8 mouse cellular contexts compared by ENCODE assay signal in genomic region chr4:123411006-123411731, GRCm38 (mm10).
DNase-seq lines count a peak whose midpoint lies in the region; ATAC-seq and TF ChIP-seq lines count a peak whose summit lies in the region.

No protein-coding gene starts in this region.

- no peaks in the 10 kb centered on the region for H3K27me3 ChIP-seq in hindbrain, embryonic 10.5 days (ENCODE audit: insufficient read depth, poor library complexity, severe bottlenecking)
- H3K27me3 ChIP-seq in midbrain, embryonic 13.5 days = no peaks in the 10 kb centered on the region

- intact Hi-C loops in gastrocnemius, postnatal 14 days (cut with DNase I; ENCODE audit: low total_unique reads) = no loop called here

- TF ChIP-seq CTCF in embryonic fibroblast, embryonic 13.5 days (IDR thresholded peaks at IDR 0.05; ENCODE audit: borderline replicate concordance, insufficient read depth, low read length) = no peak

- peaks cover 42% of the 10 kb centered on the region for H3K4me1 ChIP-seq in embryonic fibroblast, embryonic 13.5 days (ENCODE audit: control insufficient read depth, insufficient read depth, low read length)
- H3K4me1 ChIP-seq in hindbrain, embryonic 10.5 days (replicated peaks) = peaks cover 66% of the 10 kb centered on the region
- peaks cover 60% of the 10 kb centered on the region for H3K4me1 ChIP-seq in midbrain, embryonic 13.5 days (replicated peaks)

- peak; percentile 26 for ATAC-seq in activated CD4-positive, CD25-positive, alpha-beta regulatory T cell, adult 4 months
- no peak for ATAC-seq in midbrain, embryonic 13.5 days

- no peak; the same call in none of the 2 replicates for TF ChIP-seq POLR2A in embryonic fibroblast, embryonic 13.5 days (IDR thresholded peaks at IDR 0.05; ENCODE audit: low read depth, low read length)

- H3K36me3 ChIP-seq in hindbrain, embryonic 10.5 days = peaks cover 37% of the 10 kb centered on the region
- peaks cover 9% of the 10 kb centered on the region for H3K36me3 ChIP-seq in midbrain, embryonic 13.5 days

- WGBS in hindbrain, embryonic 10.5 days = 4% methylated on average over 36 of the region's 36 CpGs
- 3% methylated on average over 28 of the region's 36 CpGs for whole genome bisulfite sequencing in midbrain, embryonic 13.5 days

- DNase-seq in layer of hippocampus, adult 9-11 months = peak; percentile 14
- DNase-seq in layer of hippocampus, postnatal 10 days (ENCODE audit: low spot score in 2 of 2) = no peak
- DNase-seq in hindbrain, embryonic 10.5 days (ENCODE audit: low spot score) = no peak
- peak; percentile 51 for DNase-seq in liver
- no peak for DNase-seq in gastrocnemius, postnatal 14 days

- H3K9ac ChIP-seq in midbrain, embryonic 13.5 days (replicated peaks) = peak overlapping the region; percentile 86

- H3K27ac ChIP-seq in embryonic fibroblast, embryonic 13.5 days (ENCODE audit: insufficient read depth, low read length) = peak overlapping the region; percentile 91
- peak overlapping the region; percentile 95 for H3K27ac ChIP-seq in hindbrain, embryonic 10.5 days
- peak overlapping the region; percentile 97 for H3K27ac ChIP-seq in midbrain, embryonic 13.5 days

- no peaks in the 10 kb centered on the region for H3K9me3 ChIP-seq in hindbrain, embryonic 10.5 days
- H3K9me3 ChIP-seq in midbrain, embryonic 13.5 days = no peaks in the 10 kb centered on the region

- H3K4me3 ChIP-seq in embryonic fibroblast, embryonic 13.5 days (ENCODE audit: insufficient read depth, low read length) = peak overlapping the region; percentile 48
- peak overlapping the region; percentile 71 for H3K4me3 ChIP-seq in hindbrain, embryonic 10.5 days
- peak overlapping the region; percentile 69 for H3K4me3 ChIP-seq in midbrain, embryonic 13.5 days (replicated peaks)

- H3K4me2 ChIP-seq in midbrain, embryonic 13.5 days (replicated peaks) = peak overlapping the region; percentile 85

Comparison
In these comparisons a context has a peak if more than half of its experiments do, and no peak if none do; other contexts are left out.
1. DNase-seq: peak in layer of hippocampus, adult 9-11 months (single experiment) and liver (single experiment); none in layer of hippocampus, postnatal 10 days (0 of 2), hindbrain, embryonic 10.5 days (single experiment) and gastrocnemius, postnatal 14 days (single experiment).
2. Peak in every context shown above with its lines, with median percentiles within 50 percentile points of each other: H3K27ac ChIP-seq and H3K4me3 ChIP-seq.